Mouse (Mus musculus) neural tube, embryonic 13.5 days (tissue): ENCODE data around the gene AU022252. TPM values are rescaled to one million over a fixed set of nuclear protein-coding genes. Genes with fewer than 3 reads are reported as not detected.

Experiments used
- ATAC-seq: fragments of 200-750 bp; cut with Nextera tagmentation; 2 replicates; pipeline ENCODE4 v1.8.0; 2017; ENCODE audit warnings: low read depth, mild to moderate bottlenecking, moderate TSS enrichment, moderate library complexity
- H3K27ac ChIP-seq: fragments of 300-500 bp; sonication (generic); replicated peaks from 2 replicates; pipeline ENCODE4 v1.5.1; 2015; ENCODE audit warnings: moderate library complexity, mild to moderate bottlenecking, inconsistent platforms
- H3K27me3 ChIP-seq: fragments of 300-500 bp; sonication (generic); 2 replicates; pipeline ENCODE4 v1.6.1; 2015; ENCODE audit warnings: mild to moderate bottlenecking, inconsistent platforms
- H3K36me3 ChIP-seq: fragments of 300-500 bp; sonication (generic); 2 replicates; pipeline ENCODE4 v1.6.1; 2015; ENCODE audit warnings: mild to moderate bottlenecking, inconsistent platforms
- H3K4me1 ChIP-seq: fragments of 300-500 bp; sonication (generic); replicated peaks from 2 replicates; pipeline ENCODE4 v1.6.1; 2015; ENCODE audit warnings: inconsistent platforms
- H3K4me2 ChIP-seq: fragments of 300-500 bp; sonication (generic); 2 replicates; pipeline ENCODE4 v1.6.1; 2015; ENCODE audit warnings: inconsistent platforms, mild to moderate bottlenecking, moderate library complexity
- H3K4me3 ChIP-seq: fragments of 300-500 bp; sonication (generic); 2 replicates; pipeline ENCODE4 v1.5.1; 2015; ENCODE audit warnings: mild to moderate bottlenecking, inconsistent platforms
- H3K9ac ChIP-seq: fragments of 300-500 bp; sonication (generic); 2 replicates; pipeline ENCODE4 v1.6.1; 2015; ENCODE audit warnings: moderate library complexity, mild to moderate bottlenecking, inconsistent platforms
- H3K9me3 ChIP-seq: fragments of 300-500 bp; sonication (generic); 2 replicates; pipeline ENCODE4 v1.6.1; 2016; ENCODE audit warnings: inconsistent platforms
- WGBS: fragments of 180-500 bp; shearing (Covaris S2); methylation state at CpG from one replicate; pipeline ENCODE4 v1.1.7; 2015; 5-methylcytosine and 5-hydroxymethylcytosine counted together
- polyA plus RNA-seq: library from polyadenylated mRNA; unstranded; fragments of >200 nt; fragmentation: Nextera tagmentation; extraction: Ambion mirVana; gene quantifications from 2 replicates; pipeline ENCODE4 v1.2.1, GENCODE M21; 2015

The AU022252 gene
- polyA plus RNA-seq, 1 experiment from 2014 or later: 35.4 TPM

DNA sequence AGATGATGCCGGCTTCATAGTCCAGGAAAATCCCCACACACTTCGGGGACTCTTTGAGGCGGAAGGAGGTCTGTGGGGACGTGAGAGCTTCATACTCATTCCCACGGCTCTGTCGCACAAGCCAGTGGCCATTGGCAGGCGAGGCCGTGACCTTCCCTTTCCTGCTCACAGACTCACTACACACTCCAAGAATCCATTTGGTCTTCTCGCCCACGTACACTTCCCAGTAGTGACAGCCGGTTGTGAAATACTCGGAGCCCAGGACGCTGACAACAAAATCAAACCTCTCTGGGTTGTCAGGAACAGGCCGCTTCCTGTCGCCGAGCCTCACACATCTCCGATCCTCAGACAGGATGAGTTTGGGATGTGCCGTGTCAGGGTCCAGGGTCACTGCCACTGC lies 54.2 kb downstream of the AU022252 start:
- Histone ChIP-seq H3K36me3 (no peaks in the 10 kb centered on the region), H3K4me3 (no peak overlapping the region), H3K4me1 (peaks cover 5% of the 10 kb centered on the region), H3K27me3 (no peaks in the 10 kb centered on the region), H3K27ac (no peak overlapping the region), H3K4me2 (no peak overlapping the region), H3K9me3 (no peaks in the 10 kb centered on the region), H3K9ac (no peak overlapping the region)
- ATAC-seq: no peak
- whole genome bisulfite sequencing: 73% methylated on average over 18 of the region's 18 CpGs

DNA sequence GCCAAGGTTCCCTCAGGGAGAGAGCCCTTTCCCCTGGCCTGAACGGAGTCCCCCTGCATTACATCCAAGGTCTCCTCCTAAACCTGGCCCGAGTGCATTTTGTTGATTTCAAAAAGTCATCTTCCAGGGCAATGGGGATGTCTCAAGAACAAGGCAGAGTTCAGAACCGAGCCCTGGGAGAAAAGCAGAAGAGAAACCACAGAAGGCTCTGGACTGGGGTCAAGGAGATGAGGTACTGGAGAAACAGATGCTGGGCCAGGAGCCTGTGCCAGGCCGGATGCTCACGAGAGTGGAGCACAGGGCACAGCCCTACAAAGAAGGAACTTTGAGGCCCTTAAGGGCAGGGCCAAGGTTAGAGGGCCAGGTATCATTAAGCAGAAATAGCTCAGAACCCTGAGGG lies 54.8 kb downstream of the AU022252 start:
- H3K9me3 ChIP-seq: no peaks in the 10 kb centered on the region
- no peak overlapping the region for H3K9ac ChIP-seq
- H3K4me1 ChIP-seq: peaks cover 11% of the 10 kb centered on the region
- no peak overlapping the region for H3K4me3 ChIP-seq
- H3K27ac ChIP-seq: no peak overlapping the region
- 79% methylated on average over 5 of the region's 5 CpGs for WGBS
- H3K27me3 ChIP-seq: no peaks in the 10 kb centered on the region
- no peaks in the 10 kb centered on the region for H3K36me3 ChIP-seq
- ATAC-seq: no peak
- H3K4me2 ChIP-seq: no peak overlapping the region

GRCm38 (mm10) chr4:119173851-119174453 lies 58.6 kb downstream of the AU022252 start, which contains the start of gene Zfp691:
Gene Zfp691 (minus strand): TSS chr4:119174195.
- ATAC-seq: peak; percentile 100
- Histone ChIP-seq H3K27me3 (no peaks in the 10 kb centered on the region), H3K9me3 (no peaks in the 10 kb centered on the region), H3K27ac (peak within 1 kb of the TSS; percentile 59; the same call in 1 of the 2 replicates), H3K4me1 (peaks cover 27% of the 10 kb centered on the region), H3K9ac (peak within 1 kb of the TSS; percentile 86), H3K4me3 (peak within 1 kb of the TSS; percentile 71), H3K4me2 (peak within 1 kb of the TSS; percentile 76), H3K36me3 (peaks cover 21% of the 10 kb centered on the region)
- WGBS: under 1% methylated on average over 40 of the region's 40 CpGs

GRCm38 (mm10) chr4:119172919-119173650 lies 59.4 kb downstream of the AU022252 start:
- Histone ChIP-seq H3K27ac (peak overlapping the region; percentile 59; the same call in 1 of the 2 replicates), H3K4me1 (peaks cover 27% of the 10 kb centered on the region)
- 44% methylated on average over 18 of the region's 18 CpGs for WGBS

GRCm38 (mm10) chr4:119167663-119168062 lies 64.8 kb downstream of the AU022252 start:
- Histone ChIP-seq H3K9ac (no peak overlapping the region), H3K9me3 (no peaks in the 10 kb centered on the region), H3K36me3 (peaks cover 30% of the 10 kb centered on the region), H3K27me3 (no peaks in the 10 kb centered on the region), H3K4me1 (peaks cover 16% of the 10 kb centered on the region), H3K4me2 (no peak overlapping the region), H3K4me3 (no peak overlapping the region), H3K27ac (no peak overlapping the region)
- no peak for ATAC-seq
- 5% methylated on average over 4 of the region's 4 CpGs for WGBS

More at GRCm38 (mm10) chr4:119172919-119173650, 59.4 kb downstream of the AU022252 start:
- H3K4me3 ChIP-seq: peak overlapping the region; percentile 71
- H3K27me3 ChIP-seq: no peaks in the 10 kb centered on the region
- peak overlapping the region; percentile 76 for H3K4me2 ChIP-seq
- no peaks in the 10 kb centered on the region for H3K9me3 ChIP-seq
- H3K9ac ChIP-seq: peak overlapping the region; percentile 86
- ATAC-seq: no peak
- peaks cover 29% of the 10 kb centered on the region for H3K36me3 ChIP-seq

DNA sequence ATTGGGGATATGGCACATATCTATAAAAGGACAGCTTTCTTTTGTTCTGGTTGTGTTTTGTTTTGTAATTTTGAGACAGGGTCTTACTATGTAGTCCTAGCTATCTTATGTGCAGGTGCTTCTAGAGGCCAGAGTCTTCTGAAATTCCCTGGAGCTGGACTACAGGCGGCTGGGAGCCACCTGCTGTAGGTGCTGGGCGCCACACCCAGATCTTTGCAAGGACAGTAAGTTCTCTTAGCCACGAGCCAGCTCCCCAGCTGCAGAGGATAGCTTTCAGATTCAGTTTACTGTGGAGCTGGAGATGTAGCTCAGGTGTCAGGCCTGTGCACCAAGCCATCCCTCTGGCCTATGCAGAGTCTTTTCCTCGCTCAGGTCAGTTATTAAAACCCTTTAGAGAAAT lies 65.4 kb downstream of the AU022252 start:
- 88% methylated on average over 4 of the region's 4 CpGs for WGBS
- ATAC-seq: no peak
- H3K36me3 ChIP-seq: peaks cover 30% of the 10 kb centered on the region
- H3K27me3 ChIP-seq: no peaks in the 10 kb centered on the region
- H3K27ac ChIP-seq: no peak overlapping the region
- H3K4me2 ChIP-seq: no peak overlapping the region
- no peak overlapping the region for H3K4me3 ChIP-seq
- H3K9me3 ChIP-seq: no peaks in the 10 kb centered on the region
- H3K9ac ChIP-seq: no peak overlapping the region
- peaks cover 10% of the 10 kb centered on the region for H3K4me1 ChIP-seq

GRCm38 (mm10) chr4:119165916-119166315 lies 66.6 kb downstream of the AU022252 start:
- 84% methylated on average over 7 of the region's 7 CpGs for WGBS
- no peaks in the 10 kb centered on the region for H3K27me3 ChIP-seq
- no peak overlapping the region for H3K9ac ChIP-seq
- no peak overlapping the region for H3K27ac ChIP-seq
- no peaks in the 10 kb centered on the region for H3K4me1 ChIP-seq
- ATAC-seq: no peak
- H3K9me3 ChIP-seq: no peaks in the 10 kb centered on the region
- H3K4me3 ChIP-seq: no peak overlapping the region
- peaks cover 29% of the 10 kb centered on the region for H3K36me3 ChIP-seq
- no peak overlapping the region for H3K4me2 ChIP-seq

DNA sequence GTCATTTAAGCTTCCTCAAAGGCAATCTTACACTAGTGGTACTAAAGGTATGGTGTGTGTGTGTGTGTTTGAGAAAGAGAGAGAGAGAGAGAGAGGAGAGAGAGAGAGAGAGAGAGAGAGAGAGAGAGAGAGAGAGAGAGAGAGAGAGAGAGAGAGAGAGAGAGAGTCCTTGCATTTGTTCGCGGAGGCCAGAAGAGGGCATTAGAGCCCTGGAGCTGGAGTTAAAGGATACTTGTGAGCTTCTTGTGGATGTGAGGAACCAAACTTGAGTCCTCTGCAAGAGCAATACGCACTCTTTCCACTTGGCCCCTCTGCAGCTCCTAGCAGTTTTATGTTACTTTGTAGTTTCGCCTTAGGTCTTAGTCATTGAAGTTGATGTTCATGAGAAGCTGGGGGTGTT lies 69.5 kb downstream of the AU022252 start:
- ATAC-seq: no peak
- Histone ChIP-seq H3K4me2 (no peak overlapping the region), H3K27me3 (no peaks in the 10 kb centered on the region), H3K9me3 (no peaks in the 10 kb centered on the region), H3K4me1 (no peaks in the 10 kb centered on the region), H3K27ac (no peak overlapping the region), H3K4me3 (no peak overlapping the region), H3K36me3 (no peaks in the 10 kb centered on the region; the same call in 1 of the 2 replicates), H3K9ac (no peak overlapping the region)
- 74% methylated on average over 4 of the region's 4 CpGs for WGBS

- H3K4me1 ChIP-seq: no peaks in the 10 kb centered on the region
- H3K9me3 ChIP-seq: no peaks in the 10 kb centered on the region
- H3K4me3 ChIP-seq: no peak overlapping the region
- 78% methylated on average over 3 of the region's 3 CpGs for WGBS
- ATAC-seq: no peak
- no peaks in the 10 kb centered on the region for H3K27me3 ChIP-seq
- H3K27ac ChIP-seq: no peak overlapping the region
- H3K9ac ChIP-seq: no peak overlapping the region
- no peak overlapping the region for H3K4me2 ChIP-seq
- H3K36me3 ChIP-seq: no peaks in the 10 kb centered on the region
Measured at GRCm38 (mm10) chr4:119161358-119161757, 71.2 kb downstream of the AU022252 start.

DNA sequence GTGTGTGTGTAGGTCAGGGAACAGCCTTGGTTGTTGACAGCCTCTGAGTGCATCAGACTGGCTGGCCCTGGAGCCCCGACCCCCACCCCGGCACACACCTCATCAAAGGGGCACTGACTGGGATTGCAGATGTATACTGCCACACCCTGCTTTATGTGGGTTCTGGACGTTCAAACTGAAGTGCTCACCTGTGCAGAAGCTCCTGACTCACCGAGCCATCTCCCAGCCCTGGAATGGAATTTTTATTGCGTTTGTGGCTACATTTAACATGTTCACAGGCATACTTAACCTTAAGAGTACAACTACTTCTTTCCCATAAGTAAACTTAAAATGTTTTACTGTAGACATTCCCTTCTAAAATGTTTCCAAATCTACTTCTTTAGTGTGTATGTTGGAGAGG lies 74.6 kb downstream of the AU022252 start:
- no peak overlapping the region for H3K9ac ChIP-seq
- H3K27ac ChIP-seq: no peak overlapping the region
- ATAC-seq: no peak
- no peak overlapping the region for H3K4me3 ChIP-seq
- no peaks in the 10 kb centered on the region for H3K9me3 ChIP-seq
- H3K27me3 ChIP-seq: no peaks in the 10 kb centered on the region
- no peak overlapping the region for H3K4me2 ChIP-seq
- no peaks in the 10 kb centered on the region for H3K4me1 ChIP-seq
- no peaks in the 10 kb centered on the region for H3K36me3 ChIP-seq
- WGBS: 84% methylated on average over 5 of the region's 5 CpGs

DNA sequence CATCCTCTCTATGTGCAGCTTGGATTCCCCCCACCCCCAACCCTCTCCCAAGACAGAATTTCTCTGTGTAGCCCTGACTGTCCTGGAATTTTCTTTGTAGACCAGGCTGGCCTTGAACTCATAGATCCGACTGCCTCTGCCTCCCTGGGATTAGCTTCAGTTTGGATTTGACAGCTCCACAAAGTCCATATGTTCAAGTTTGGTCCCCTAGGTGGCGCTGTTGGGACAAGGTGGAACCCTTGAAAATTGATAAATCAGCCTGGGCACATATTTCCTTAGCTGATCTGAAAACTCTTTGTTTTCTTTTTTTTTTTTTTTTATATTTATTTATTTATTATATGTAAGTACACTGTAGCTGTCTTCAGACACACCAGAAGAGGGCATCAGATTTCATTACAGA lies 75.3 kb downstream of the AU022252 start:
- no peak for ATAC-seq
- 39% methylated on average over 2 of the region's 2 CpGs for WGBS
- H3K4me3 ChIP-seq: no peak overlapping the region

More for the DNA sequence above, 75.3 kb downstream of the AU022252 start:
- Histone ChIP-seq H3K36me3 (no peaks in the 10 kb centered on the region), H3K4me2 (no peak overlapping the region), H3K4me1 (no peaks in the 10 kb centered on the region), H3K9ac (no peak overlapping the region), H3K27ac (no peak overlapping the region), H3K27me3 (no peaks in the 10 kb centered on the region), H3K9me3 (no peaks in the 10 kb centered on the region)
